Mouse (Mus musculus): ENCODE results near the gene Paxbp1. TPM values are rescaled to one million over a fixed set of nuclear protein-coding genes. Genes with fewer than 3 reads are reported as not detected.

The Paxbp1 gene
- total RNA-seq, 2 experiments from 2014 or later = 44.3 to 62.3 TPM

GRCm38 (mm10) chr16:91056043-91056821 is 11.9 kb upstream of the Paxbp1 start:
- no peak for DNase-seq

GRCm38 (mm10) chr16:91055150-91055549 is 10.8 kb upstream of the Paxbp1 start:
- DNase-seq = no peak

- DNase-seq = no peak
These were observed 9.3 kb upstream of the Paxbp1 start for GRCm38 (mm10) chr16:91053599-91053998.

- peak; percentile 37 to 68 for DNase-seq
These were observed 1.2 kb upstream of the Paxbp1 start for GRCm38 (mm10) chr16:91045511-91045910.

GRCm38 (mm10) chr16:91043461-91044248 is 688 bp downstream of the Paxbp1 start:
- DNase-seq = peak; percentile 51 to 71

GRCm38 (mm10) chr16:91042640-91043039 is 1.7 kb downstream of the Paxbp1 start:
- DNase-seq = peak; percentile 12 to 27

- no peak for DNase-seq
These were observed 8.5 kb downstream of the Paxbp1 start for GRCm38 (mm10) chr16:91035866-91036265.

GRCm38 (mm10) chr16:91030751-91031150 is 13.6 kb downstream of the Paxbp1 start:
- DNase-seq = no peak

- DNase-seq = no peak
These were observed 14.4 kb downstream of the Paxbp1 start for GRCm38 (mm10) chr16:91029901-91030300.

GRCm38 (mm10) chr16:91029161-91029743 is 15.1 kb downstream of the Paxbp1 start:
- DNase-seq = no peak

GRCm38 (mm10) chr16:91026290-91026689 is 18.1 kb downstream of the Paxbp1 start:
- no peak for DNase-seq

GRCm38 (mm10) chr16:91023384-91023783 is 21.0 kb downstream of the Paxbp1 start:
- DNase-seq = peak in 1 of 2 experiments; percentile 42

GRCm38 (mm10) chr16:91020842-91021483 is 23.4 kb downstream of the Paxbp1 start:
- no peak for DNase-seq

GRCm38 (mm10) chr16:91019476-91019875 is 24.9 kb downstream of the Paxbp1 start:
- DNase-seq = no peak

GRCm38 (mm10) chr16:91015761-91016160 is 28.6 kb downstream of the Paxbp1 start:
- peak; percentile 29 to 35 for DNase-seq

GRCm38 (mm10) chr16:91011847-91012246 is 32.5 kb downstream of the Paxbp1 start:
- no peak for DNase-seq

GRCm38 (mm10) chr16:91011021-91011683 is 33.2 kb downstream of the Paxbp1 start, which contains the start of gene Synj1:
Synj1 (minus strand) TSS chr16:91011308.
- peak; percentile 95 for DNase-seq

GRCm38 (mm10) chr16:91010581-91011020 is 33.7 kb downstream of the Paxbp1 start:
- no peak for DNase-seq

- no peak for DNase-seq
These were observed 34.3 kb downstream of the Paxbp1 start for GRCm38 (mm10) chr16:91009942-91010529.

- DNase-seq = no peak
These were observed 39.3 kb downstream of the Paxbp1 start for GRCm38 (mm10) chr16:91004915-91005538.

GRCm38 (mm10) chr16:91001098-91001497 is 43.2 kb downstream of the Paxbp1 start:
- DNase-seq = no peak

Data from adrenal gland, postnatal 36 days (tissue).